Mouse (Mus musculus) hindbrain, embryonic 15.5 days (tissue): ENCODE results near the gene Il17rc. TPM values are rescaled to one million over a fixed set of nuclear protein-coding genes. Genes with fewer than 3 reads are reported as not detected.

Experiments used
- ATAC-seq: fragments of 200-750 bp; cut with Nextera tagmentation; 2 replicates; pipeline ENCODE4 v1.8.0; 2017; ENCODE audit warnings: low read depth, moderate number of reproducible peaks, moderate TSS enrichment; ENCODE audit not compliant: low FRiP score
- H3K27ac ChIP-seq: fragments of 300-500 bp; sonication (generic); replicated peaks from 2 replicates; pipeline ENCODE4 v1.5.1; 2015; ENCODE audit warnings: mild to moderate bottlenecking, inconsistent platforms
- H3K27me3 ChIP-seq: fragments of 300-500 bp; sonication (generic); 2 replicates; pipeline ENCODE4 v1.6.1; 2015; ENCODE audit warnings: control low read depth, inconsistent platforms
- H3K36me3 ChIP-seq: fragments of 300-500 bp; sonication (generic); 2 replicates; pipeline ENCODE4 v1.6.1; 2015; ENCODE audit warnings: control low read depth, inconsistent platforms
- H3K4me1 ChIP-seq: fragments of 300-500 bp; sonication (generic); replicated peaks from 2 replicates; pipeline ENCODE4 v1.6.1; 2015; ENCODE audit warnings: control low read depth, inconsistent platforms
- H3K4me2 ChIP-seq: fragments of 300-500 bp; sonication (generic); 2 replicates; pipeline ENCODE4 v1.6.1; 2015; ENCODE audit warnings: moderate library complexity, mild to moderate bottlenecking, inconsistent platforms
- H3K4me3 ChIP-seq: fragments of 300-500 bp; sonication (generic); 2 replicates; pipeline ENCODE4 v1.5.1; 2015; ENCODE audit warnings: mild to moderate bottlenecking, inconsistent platforms
- H3K9ac ChIP-seq: fragments of 300-500 bp; sonication (generic); 2 replicates; pipeline ENCODE4 v1.6.1; 2015; ENCODE audit warnings: inconsistent platforms
- H3K9me3 ChIP-seq: fragments of 300-500 bp; sonication (generic); 2 replicates; pipeline ENCODE4 v1.6.1; 2016; ENCODE audit warnings: control low read depth, inconsistent platforms
- WGBS: fragments of 180-500 bp; shearing (Covaris S2); methylation state at CpG from one replicate; pipeline ENCODE4 v1.1.7; 2015; 5-methylcytosine and 5-hydroxymethylcytosine counted together
- polyA plus RNA-seq: library from polyadenylated mRNA; unstranded; fragments of >200 nt; fragmentation: Nextera tagmentation; extraction: Ambion mirVana; gene quantifications from 2 replicates; pipeline ENCODE4 v1.2.1, GENCODE M21; 2015

Gene Il17rc
- 3.2 and 4.6 TPM in 2 replicates for polyA plus RNA-seq

DNA sequence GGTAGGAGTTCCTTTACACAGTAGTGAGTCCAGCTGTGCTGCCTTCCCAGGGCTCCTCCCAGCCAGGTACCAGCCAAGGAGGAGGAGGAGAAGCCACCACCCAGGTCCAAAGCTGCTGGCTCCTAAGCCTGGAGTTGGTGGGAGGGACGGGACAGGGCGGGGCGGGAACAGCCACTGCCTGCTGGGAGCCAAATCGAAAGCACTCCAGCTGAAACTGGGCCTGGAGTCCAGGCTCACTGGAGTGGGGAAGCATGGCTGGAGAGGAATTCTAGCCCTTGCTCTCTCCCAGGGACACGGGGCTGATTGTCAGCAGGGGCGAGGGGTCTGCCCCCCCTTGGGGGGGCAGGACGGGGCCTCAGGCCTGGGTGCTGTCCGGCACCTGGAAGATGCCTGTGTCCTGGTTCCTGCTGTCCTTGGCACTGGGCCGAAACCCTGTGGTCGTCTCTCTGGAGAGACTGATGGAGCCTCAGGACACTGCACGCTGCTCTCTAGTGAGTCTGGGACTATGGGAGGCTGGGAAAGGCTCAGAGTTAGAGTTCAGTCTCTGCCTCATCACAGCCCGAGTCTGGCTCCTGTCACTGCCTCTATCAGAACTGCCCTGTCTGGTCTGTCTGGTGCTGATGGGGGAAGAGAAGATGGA, at the start of gene Il17rc:
Gene Il17rc, plus strand, starts transcription at position 131 of the 640 bp plus-strand sequence.
- Histone ChIP-seq H3K9me3 (no peaks in the 10 kb centered on the region), H3K27me3 (peaks cover 22% of the 10 kb centered on the region), H3K27ac (no peak within 1 kb of the TSS), H3K9ac (0 out of 2 replicates have a peak within 1 kb of the TSS, but pooled peaks have one; percentile 9), H3K4me1 (peaks cover 14% of the 10 kb centered on the region), H3K4me3 (no peak within 1 kb of the TSS), H3K36me3 (no peaks in the 10 kb centered on the region), H3K4me2 (peak within 1 kb of the TSS; percentile 30)
- ATAC-seq = no peak
- WGBS = 18% methylated on average over 12 of the region's 12 CpGs

DNA sequence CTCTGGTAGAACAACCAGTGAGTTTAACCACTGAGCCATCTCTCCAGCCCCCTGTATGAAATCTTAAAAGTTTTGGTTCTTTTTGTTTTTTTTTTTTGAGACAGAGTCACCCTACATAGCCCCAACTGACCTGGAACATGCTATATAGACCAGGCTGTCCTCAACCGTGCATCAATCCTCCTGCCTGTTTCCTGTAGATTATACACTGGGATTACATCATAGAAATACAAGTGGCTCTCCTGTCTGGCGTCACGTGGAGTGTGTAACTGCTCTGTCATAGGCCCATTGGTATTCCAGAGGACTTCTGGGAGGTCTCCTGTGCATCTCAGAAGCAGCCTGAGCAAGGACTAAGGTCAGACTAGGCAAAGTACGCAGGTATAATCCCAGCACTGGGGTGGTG, 48.2 kb upstream of the Il17rc start:
- WGBS = 84% methylated on average over 4 of the region's 4 CpGs
- Histone ChIP-seq H3K36me3 (no peaks in the 10 kb centered on the region), H3K4me1 (peaks cover 11% of the 10 kb centered on the region), H3K4me3 (no peak overlapping the region), H3K4me2 (no peak overlapping the region), H3K9ac (no peak overlapping the region), H3K27ac (no peak overlapping the region), H3K9me3 (no peaks in the 10 kb centered on the region), H3K27me3 (no peaks in the 10 kb centered on the region)
- no peak for ATAC-seq

- no peak overlapping the region for H3K4me2 ChIP-seq
- H3K27me3 ChIP-seq = no peaks in the 10 kb centered on the region
- peaks cover 4% of the 10 kb centered on the region for H3K4me1 ChIP-seq
- no peak overlapping the region for H3K27ac ChIP-seq
- H3K36me3 ChIP-seq = no peaks in the 10 kb centered on the region
- H3K4me3 ChIP-seq = no peak overlapping the region
- no peaks in the 10 kb centered on the region for H3K9me3 ChIP-seq
- no peak for ATAC-seq
- H3K9ac ChIP-seq = no peak overlapping the region
- 91% methylated on average over 7 of the region's 7 CpGs for WGBS
These were observed 47.0 kb upstream of the Il17rc start for GRCm38 (mm10) chr6:113424187-113424586.

- H3K4me3 ChIP-seq = no peak overlapping the region
- no peak overlapping the region for H3K27ac ChIP-seq
- H3K4me1 ChIP-seq = no peaks in the 10 kb centered on the region
- WGBS = 92% methylated on average over 4 of the region's 4 CpGs
- no peak overlapping the region for H3K9ac ChIP-seq
- H3K9me3 ChIP-seq = no peaks in the 10 kb centered on the region
- no peak for ATAC-seq
- no peak overlapping the region for H3K4me2 ChIP-seq
- H3K27me3 ChIP-seq = no peaks in the 10 kb centered on the region
- no peaks in the 10 kb centered on the region for H3K36me3 ChIP-seq
These were observed 44.5 kb upstream of the Il17rc start for GRCm38 (mm10) chr6:113426696-113427095.

DNA sequence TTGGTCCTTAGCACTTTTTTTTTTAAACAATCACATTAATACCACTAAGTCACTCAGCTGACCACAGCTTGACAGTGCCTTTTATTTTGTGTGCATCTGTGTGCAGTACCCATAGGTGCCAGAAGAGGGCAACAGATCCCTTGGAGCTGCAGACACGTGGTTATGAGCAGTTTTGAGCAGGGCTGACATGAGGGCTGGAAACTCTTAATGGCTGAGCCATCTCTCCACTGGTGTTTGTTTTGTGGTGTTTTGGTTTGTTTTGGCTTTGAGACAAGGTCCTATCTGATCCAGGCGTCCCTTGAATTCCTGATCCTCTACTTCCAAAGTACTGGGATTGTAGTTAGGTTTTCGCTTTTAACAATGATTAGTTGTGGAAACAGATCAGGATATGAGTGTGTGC, 43.8 kb upstream of the Il17rc start:
- Histone ChIP-seq H3K27ac (no peak overlapping the region), H3K36me3 (no peaks in the 10 kb centered on the region), H3K4me2 (no peak overlapping the region), H3K9me3 (no peaks in the 10 kb centered on the region), H3K9ac (no peak overlapping the region), H3K4me3 (no peak overlapping the region), H3K4me1 (no peaks in the 10 kb centered on the region), H3K27me3 (no peaks in the 10 kb centered on the region)
- 63% methylated on average over 3 of the region's 3 CpGs for WGBS
- ATAC-seq = no peak

- Histone ChIP-seq H3K36me3 (no peaks in the 10 kb centered on the region), H3K27ac (no peak overlapping the region), H3K9ac (no peak overlapping the region), H3K4me2 (no peak overlapping the region), H3K27me3 (no peaks in the 10 kb centered on the region), H3K4me1 (no peaks in the 10 kb centered on the region), H3K9me3 (no peaks in the 10 kb centered on the region), H3K4me3 (no peak overlapping the region)
- 92% methylated on average over 16 of the region's 16 CpGs for WGBS
- ATAC-seq = no peak
These were observed 43.2 kb upstream of the Il17rc start for GRCm38 (mm10) chr6:113428006-113428405.

DNA sequence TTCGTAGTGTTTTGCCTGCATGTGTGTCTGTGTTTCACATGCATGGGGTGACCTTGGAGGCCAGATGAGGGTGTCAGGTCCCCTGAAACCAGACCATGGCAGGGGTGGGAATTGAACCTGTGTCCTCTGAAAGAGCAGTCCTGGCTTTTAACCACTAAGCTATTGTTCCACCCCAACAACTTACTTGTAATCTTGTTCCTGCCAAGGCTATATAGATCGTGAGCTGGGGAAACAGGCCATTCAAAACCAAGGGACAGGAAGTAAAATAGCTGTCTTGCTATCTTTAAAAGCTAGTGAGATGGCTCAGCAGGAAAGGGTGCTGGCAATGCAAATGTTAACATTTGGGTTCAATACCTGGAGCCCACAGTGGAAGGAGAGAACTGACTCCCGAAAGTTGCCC, 41.3 kb upstream of the Il17rc start:
- ATAC-seq = no peak
- H3K4me2 ChIP-seq = no peak overlapping the region
- 76% methylated on average over 3 of the region's 3 CpGs for WGBS

GRCm38 (mm10) chr6:113430846-113431245, 40.4 kb upstream of the Il17rc start:
- Histone ChIP-seq H3K9ac (no peak overlapping the region), H3K4me2 (no peak overlapping the region), H3K27me3 (no peaks in the 10 kb centered on the region), H3K27ac (no peak overlapping the region), H3K9me3 (no peaks in the 10 kb centered on the region), H3K4me1 (no peaks in the 10 kb centered on the region), H3K36me3 (no peaks in the 10 kb centered on the region), H3K4me3 (no peak overlapping the region)
- WGBS = 63% methylated on average over 3 of the region's 3 CpGs
- ATAC-seq = no peak

More for the DNA sequence above, 41.3 kb upstream of the Il17rc start:
- Histone ChIP-seq H3K36me3 (no peaks in the 10 kb centered on the region), H3K9ac (no peak overlapping the region), H3K4me1 (no peaks in the 10 kb centered on the region), H3K4me3 (no peak overlapping the region), H3K9me3 (no peaks in the 10 kb centered on the region), H3K27me3 (no peaks in the 10 kb centered on the region), H3K27ac (no peak overlapping the region)

DNA sequence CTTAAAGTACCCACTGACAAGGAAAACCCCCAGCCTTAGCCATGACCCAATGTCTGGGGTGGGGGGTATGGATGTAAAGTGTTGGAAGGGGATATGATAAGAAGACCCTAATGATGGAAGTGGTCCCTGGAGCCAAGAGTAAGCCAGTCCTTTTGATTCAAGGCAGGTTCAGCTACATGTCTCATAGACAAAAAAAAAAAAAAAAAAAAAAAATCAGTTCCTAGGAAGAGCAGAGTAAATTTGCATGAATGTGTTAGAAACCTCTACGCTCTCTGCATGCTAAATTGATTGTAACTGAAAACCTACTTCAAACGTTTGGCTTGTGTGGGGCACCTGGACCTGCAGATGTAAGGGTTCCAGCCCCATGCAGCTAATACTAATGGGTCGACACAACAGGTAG, 39.4 kb upstream of the Il17rc start:
- no peak overlapping the region for H3K27ac ChIP-seq
- no peak for ATAC-seq
- H3K4me3 ChIP-seq = no peak overlapping the region

GRCm38 (mm10) chr6:113433661-113434060, 37.6 kb upstream of the Il17rc start:
- 75% methylated on average over 3 of the region's 3 CpGs for WGBS
- no peak overlapping the region for H3K9ac ChIP-seq
- H3K27ac ChIP-seq = no peak overlapping the region
- H3K4me2 ChIP-seq = no peak overlapping the region
- H3K4me1 ChIP-seq = no peaks in the 10 kb centered on the region
- no peak overlapping the region for H3K4me3 ChIP-seq
- ATAC-seq = no peak
- no peaks in the 10 kb centered on the region for H3K27me3 ChIP-seq
- H3K36me3 ChIP-seq = no peaks in the 10 kb centered on the region
- no peaks in the 10 kb centered on the region for H3K9me3 ChIP-seq

More for the DNA sequence above, 39.4 kb upstream of the Il17rc start:
- H3K4me2 ChIP-seq = no peak overlapping the region
- H3K9me3 ChIP-seq = no peaks in the 10 kb centered on the region
- no peaks in the 10 kb centered on the region for H3K4me1 ChIP-seq
- 68% methylated on average over 3 of the region's 3 CpGs for WGBS
- H3K9ac ChIP-seq = no peak overlapping the region
- H3K36me3 ChIP-seq = no peaks in the 10 kb centered on the region
- H3K27me3 ChIP-seq = no peaks in the 10 kb centered on the region

GRCm38 (mm10) chr6:113434691-113435090, 36.5 kb upstream of the Il17rc start:
- H3K27ac ChIP-seq = no peak overlapping the region
- WGBS = 77% methylated on average over 7 of the region's 7 CpGs

GRCm38 (mm10) chr6:113435664-113436205, 35.5 kb upstream of the Il17rc start, which contains the start of gene Cidec:
Gene Cidec (minus strand): TSS chr6:113435760.
- H3K9ac ChIP-seq = no peak within 1 kb of the TSS
- H3K4me1 ChIP-seq = no peaks in the 10 kb centered on the region
- no peaks in the 10 kb centered on the region for H3K9me3 ChIP-seq
- no peaks in the 10 kb centered on the region for H3K36me3 ChIP-seq
- ATAC-seq = no peak
- no peak within 1 kb of the TSS for H3K27ac ChIP-seq
- no peak within 1 kb of the TSS for H3K4me2 ChIP-seq
- no peak within 1 kb of the TSS for H3K4me3 ChIP-seq
- H3K27me3 ChIP-seq = no peaks in the 10 kb centered on the region
- WGBS = 77% methylated on average over 9 of the region's 9 CpGs

More at GRCm38 (mm10) chr6:113434691-113435090, 36.5 kb upstream of the Il17rc start:
- no peak overlapping the region for H3K4me3 ChIP-seq
- H3K27me3 ChIP-seq = no peaks in the 10 kb centered on the region
- no peak overlapping the region for H3K4me2 ChIP-seq
- no peak overlapping the region for H3K9ac ChIP-seq
- ATAC-seq = no peak
- H3K9me3 ChIP-seq = no peaks in the 10 kb centered on the region
- no peaks in the 10 kb centered on the region for H3K36me3 ChIP-seq
- H3K4me1 ChIP-seq = no peaks in the 10 kb centered on the region
